Mouse (Mus musculus) ES-Bruce4 (cell line): Measurements from ENCODE around the gene Iqck. TPM values are rescaled to one million over a fixed set of nuclear protein-coding genes. Genes with fewer than 3 reads are reported as not detected.
A peak's percentile ranks its signal among the peaks of the same experiment; 100 is the strongest.

ENCODE experiments used
- H3K27ac ChIP-seq: 2 replicates; pipeline ENCODE4 v1.5.1; 2012; ENCODE audit warnings: low read length, inconsistent platforms; ENCODE audit not compliant: insufficient read depth
- H3K27me3 ChIP-seq: 2 replicates; pipeline ENCODE4 v1.6.1; 2012; ENCODE audit warnings: mild to moderate bottlenecking, low read length, inconsistent platforms; ENCODE audit not compliant: control insufficient read depth, poor library complexity, insufficient read depth, severe bottlenecking
- H3K36me3 ChIP-seq: 2 replicates; pipeline ENCODE4 v1.6.1; 2012; ENCODE audit warnings: inconsistent platforms, mild to moderate bottlenecking, low read length, moderate library complexity; ENCODE audit not compliant: control insufficient read depth, poor library complexity, insufficient read depth, severe bottlenecking
- H3K4me1 ChIP-seq: one replicate; pipeline ENCODE4 v1.8.1; 2011; ENCODE audit warnings: low read length; ENCODE audit not compliant: control insufficient read depth, insufficient read depth
- H3K4me3 ChIP-seq: 2 replicates; pipeline ENCODE4 v1.5.1; 2011; ENCODE audit warnings: low read depth, mild to moderate bottlenecking, low read length
- H3K9ac ChIP-seq: 2 replicates; pipeline ENCODE4 v1.6.1; 2012; ENCODE audit warnings: low read depth, mild to moderate bottlenecking, inconsistent platforms; ENCODE audit not compliant: poor library complexity, severe bottlenecking
- H3K9me3 ChIP-seq: replicated peaks from 2 replicates; pipeline ENCODE4 v1.6.1; 2012; ENCODE audit warnings: mild to moderate bottlenecking, low read length, inconsistent platforms; ENCODE audit not compliant: control insufficient read depth, poor library complexity, insufficient read depth, severe bottlenecking
- CTCF ChIP-seq: IDR thresholded peaks from one replicate; pipeline ENCODE4 v1.8.1; 2011; ENCODE audit warnings: low read depth, low read length
- EP300 ChIP-seq: IDR thresholded peaks from 2 replicates; pipeline ENCODE4 v1.6.1; 2011; ENCODE audit warnings: low read depth, low read length; ENCODE audit not compliant: insufficient read depth
- POLR2A ChIP-seq: IDR thresholded peaks from one replicate; pipeline ENCODE4 v1.8.1; 2011; ENCODE audit warnings: low read length; ENCODE audit not compliant: insufficient read depth
- polyA plus RNA-seq: library from polyadenylated mRNA; stranded (reverse); fragments of >200 nt; gene quantifications from 2 replicates; pipeline ENCODE4 v1.2.4, GENCODE M21; 2011; ENCODE audit warnings: low read depth; ENCODE audit not compliant: missing spikeins, insufficient read depth, insufficient read length

The Iqck gene
- polyA plus RNA-seq, 1 experiment, result 0.73 TPM

DNA sequence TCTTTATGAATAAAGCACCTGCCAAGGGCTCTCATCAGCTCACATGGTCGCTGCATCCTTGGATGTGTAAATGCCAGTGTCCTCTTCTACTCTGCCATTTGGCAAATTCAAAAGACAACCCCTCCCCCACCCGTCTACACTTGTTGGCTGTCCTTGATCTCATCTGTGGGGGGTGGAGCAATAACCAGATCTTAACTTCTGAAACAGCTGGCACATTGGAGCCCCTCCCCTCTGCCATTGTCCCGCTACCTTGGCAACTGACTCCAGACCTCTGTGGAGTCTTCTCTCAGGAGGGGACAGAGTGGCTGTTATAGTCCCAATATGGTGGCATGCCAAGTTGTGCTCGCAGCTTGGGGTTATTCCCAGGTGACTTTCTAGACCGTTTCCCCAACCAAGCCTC lies 116.8 kb downstream of the Iqck start:
- no peak overlapping the region for H3K4me3 ChIP-seq
- H3K27me3 ChIP-seq, result no peaks in the 10 kb centered on the region
- no peaks in the 10 kb centered on the region for H3K9me3 ChIP-seq
- H3K36me3 ChIP-seq, result no peaks in the 10 kb centered on the region
- peaks cover 2% of the 10 kb centered on the region for H3K4me1 ChIP-seq
- no peak overlapping the region for H3K27ac ChIP-seq
- no peak overlapping the region for H3K9ac ChIP-seq
- TF ChIP-seq EP300 (no peak), POLR2A (no peak), CTCF (no peak)

DNA sequence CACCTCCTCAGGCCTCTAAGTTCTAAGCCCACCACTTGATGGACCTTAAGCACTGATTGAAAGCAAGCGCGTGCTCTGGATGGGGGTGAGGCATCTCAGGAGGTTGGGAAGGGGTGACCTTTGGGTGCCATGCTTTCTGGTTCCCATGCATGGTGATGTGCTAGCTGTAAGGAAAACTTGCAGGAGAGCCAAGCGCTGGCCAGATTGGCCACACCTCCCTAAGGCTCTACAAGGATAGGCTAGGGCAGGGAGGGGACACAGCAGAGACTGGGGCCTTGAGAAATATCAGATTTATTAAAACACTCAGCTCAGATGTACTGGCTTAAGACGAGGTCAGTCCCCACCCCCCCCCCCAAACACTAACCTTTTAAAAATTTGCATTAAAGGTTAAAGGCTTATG lies 117.8 kb downstream of the Iqck start:
- Histone ChIP-seq H3K4me3 (no peak overlapping the region), H3K27ac (no peak overlapping the region), H3K27me3 (no peaks in the 10 kb centered on the region), H3K4me1 (peaks cover 2% of the 10 kb centered on the region), H3K36me3 (no peaks in the 10 kb centered on the region), H3K9me3 (no peaks in the 10 kb centered on the region), H3K9ac (no peak overlapping the region)
- no peak for TF ChIP-seq POLR2A
- no peak for TF ChIP-seq CTCF
- no peak for TF ChIP-seq EP300

DNA sequence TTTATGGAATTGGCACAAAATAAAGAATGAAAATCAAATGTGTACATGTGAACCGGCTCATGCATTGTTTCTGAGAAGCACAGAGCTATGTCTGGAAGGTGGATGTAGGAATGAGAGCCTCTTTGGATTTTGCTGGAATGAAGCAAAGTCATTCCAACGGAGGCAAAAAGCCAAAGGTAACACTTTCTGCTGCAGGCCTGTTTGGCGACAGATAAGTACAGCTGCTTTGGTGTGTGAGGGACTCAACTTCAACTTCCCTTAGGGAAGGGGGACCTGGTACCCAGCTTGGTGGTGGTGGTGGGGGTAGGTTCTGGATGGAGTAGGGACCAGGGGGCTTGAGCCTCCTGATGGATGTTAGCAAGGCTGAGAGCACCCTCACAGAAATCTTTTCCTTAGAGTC lies 120.3 kb downstream of the Iqck start:
- H3K4me3 ChIP-seq, result no peak overlapping the region
- no peak overlapping the region for H3K27ac ChIP-seq
- no peak overlapping the region for H3K9ac ChIP-seq
- TF ChIP-seq CTCF (no peak), POLR2A (no peak), EP300 (no peak)
- H3K27me3 ChIP-seq, result no peaks in the 10 kb centered on the region
- no peaks in the 10 kb centered on the region for H3K36me3 ChIP-seq
- H3K4me1 ChIP-seq, result no peaks in the 10 kb centered on the region
- no peaks in the 10 kb centered on the region for H3K9me3 ChIP-seq

DNA sequence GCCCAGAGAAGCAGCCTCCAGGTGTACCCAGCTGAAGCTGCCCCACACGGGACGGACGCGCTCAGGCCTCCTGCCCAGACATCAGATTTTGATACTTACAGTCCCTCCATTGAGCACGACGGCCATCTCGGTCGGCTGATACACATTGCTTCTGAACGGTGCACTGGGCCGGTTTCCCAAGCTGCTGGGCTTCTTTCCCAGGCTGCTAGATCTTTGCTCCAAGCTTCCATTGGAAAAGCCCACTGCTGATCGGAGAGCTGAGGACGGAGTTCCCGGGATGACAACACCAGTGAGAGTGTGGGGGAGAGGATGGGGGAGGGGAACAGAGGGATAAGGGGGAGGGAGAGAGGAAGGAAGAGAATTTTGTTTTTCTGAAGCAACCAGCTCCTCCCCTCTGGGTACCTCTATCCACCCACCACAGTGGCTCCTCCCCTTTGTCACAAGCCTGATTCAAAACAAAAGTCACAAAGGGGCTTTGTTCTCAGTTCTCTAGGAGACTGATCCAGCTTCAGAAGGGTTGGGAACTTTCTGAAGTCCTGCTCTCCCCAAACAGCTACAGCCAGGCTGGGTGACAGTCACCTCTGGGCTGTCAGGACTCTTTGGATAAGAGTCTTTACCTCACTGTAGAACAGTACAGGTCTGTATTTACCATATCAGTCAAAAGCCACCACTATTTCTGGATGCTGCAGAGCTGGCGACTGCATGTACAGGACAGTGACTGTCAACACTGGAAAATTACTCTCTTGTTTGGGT lies 121.0 kb downstream of the Iqck start:
- Histone ChIP-seq H3K4me1 (no peaks in the 10 kb centered on the region), H3K27ac (no peak overlapping the region), H3K4me3 (0 out of 2 replicates have a peak overlapping the region, but pooled peaks have one; percentile 1), H3K36me3 (no peaks in the 10 kb centered on the region), H3K9ac (no peak overlapping the region), H3K9me3 (no peaks in the 10 kb centered on the region), H3K27me3 (no peaks in the 10 kb centered on the region)
- TF ChIP-seq POLR2A (no peak), EP300 (no peak), CTCF (no peak)

DNA sequence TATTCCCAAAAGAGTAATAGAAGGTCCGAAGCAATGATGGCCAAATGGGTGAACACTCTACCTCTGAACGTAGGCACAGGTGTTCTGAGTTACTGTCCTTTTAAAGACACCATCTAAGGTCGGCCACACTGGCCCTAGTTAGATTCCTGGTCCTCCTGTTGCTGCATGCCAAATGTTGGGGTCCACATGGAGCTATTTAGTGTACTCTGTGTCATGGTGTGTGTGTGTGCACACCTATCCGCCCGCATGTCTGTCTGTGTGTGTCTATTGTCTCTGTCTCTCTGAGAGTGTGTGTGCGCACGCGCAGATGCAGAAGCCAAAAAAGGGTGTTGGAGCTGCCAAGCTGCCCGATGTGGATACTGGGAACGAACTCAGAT lies 121.6 kb downstream of the Iqck start:
- no peaks in the 10 kb centered on the region for H3K9me3 ChIP-seq
- H3K4me3 ChIP-seq, result no peak overlapping the region
- no peaks in the 10 kb centered on the region for H3K36me3 ChIP-seq
- H3K4me1 ChIP-seq, result no peaks in the 10 kb centered on the region
- no peak overlapping the region for H3K9ac ChIP-seq
- H3K27me3 ChIP-seq, result no peaks in the 10 kb centered on the region
- H3K27ac ChIP-seq, result no peak overlapping the region
- TF ChIP-seq CTCF (no peak), POLR2A (no peak), EP300 (no peak)

DNA sequence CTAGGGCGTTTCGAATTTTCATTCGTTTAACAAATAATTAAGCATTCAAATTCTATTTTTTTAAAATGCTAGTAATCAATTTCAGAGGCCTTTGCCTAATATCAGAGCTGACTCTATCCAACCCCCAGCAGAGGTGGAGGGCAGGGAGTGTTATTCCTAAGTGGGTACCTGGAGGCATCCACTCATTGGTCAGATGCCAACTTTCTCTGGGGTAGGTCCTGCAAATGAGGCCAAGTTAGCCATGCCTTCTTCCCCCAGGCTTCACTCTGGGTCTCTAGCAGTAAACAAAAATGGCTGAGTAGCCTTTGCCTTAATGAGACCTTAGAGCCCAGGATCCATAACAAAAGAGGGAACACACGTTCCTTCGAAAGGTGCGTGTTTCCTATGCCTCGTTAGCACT lies 123.6 kb downstream of the Iqck start:
- TF ChIP-seq POLR2A (no peak), EP300 (no peak), CTCF (no peak)
- no peaks in the 10 kb centered on the region for H3K36me3 ChIP-seq
- no peak overlapping the region for H3K4me3 ChIP-seq

More for the DNA sequence above, 123.6 kb downstream of the Iqck start:
- no peaks in the 10 kb centered on the region for H3K4me1 ChIP-seq
- no peak overlapping the region for H3K9ac ChIP-seq
- H3K27me3 ChIP-seq, result no peaks in the 10 kb centered on the region
- H3K9me3 ChIP-seq, result no peaks in the 10 kb centered on the region
- H3K27ac ChIP-seq, result no peak overlapping the region
